Comparison of ENCODE assay signal across 32 mouse cellular contexts in the genomic region with DNA sequence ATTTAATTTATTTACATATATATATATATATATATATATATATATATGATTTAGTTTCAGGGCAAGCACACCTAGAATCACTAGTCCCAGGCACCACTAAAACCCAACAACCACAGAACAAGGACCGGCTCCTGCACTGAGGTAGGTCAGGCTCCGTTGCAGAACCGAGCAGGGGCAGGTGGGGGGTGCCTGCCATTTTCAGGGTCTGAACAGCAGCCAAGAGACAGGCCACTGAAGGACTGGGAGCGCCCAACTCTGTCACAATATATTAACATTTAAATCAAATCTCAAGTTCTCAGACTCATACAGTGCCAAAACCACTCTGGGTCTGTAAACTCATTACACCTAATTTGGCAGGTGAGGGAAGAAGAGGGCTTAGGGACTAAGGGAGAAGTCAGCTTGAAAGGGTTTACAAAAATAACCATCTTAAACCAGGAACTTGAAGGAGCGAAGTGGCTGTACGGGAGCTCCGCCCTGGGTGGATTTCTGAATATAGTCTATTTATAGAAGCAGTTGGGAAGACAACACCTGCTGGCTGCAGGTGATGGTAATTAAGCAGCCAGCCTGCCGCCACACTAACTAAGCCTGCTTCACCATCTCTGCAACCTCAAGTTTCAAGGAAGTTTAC. TPM values are rescaled to one million over a fixed set of nuclear protein-coding genes. Genes with fewer than 3 reads are reported as not detected.
DNase-seq lines count a peak whose midpoint lies in the region; ATAC-seq and TF ChIP-seq lines count a peak whose summit lies in the region.
"Had no signal": no experiment of that assay in that cellular context is flagged by ENCODE, and none has a peak within 500 bp of the region (broad histone marks: within the 10 kb centered on the region; RNA-seq: fewer than 3 reads in every experiment).

No protein-coding gene starts in this region.

- ATAC-seq in hindbrain, embryonic 16.5 days = 0 out of 2 replicates have a peak, but pooled peaks have one; percentile 22
- no peak for ATAC-seq in hindbrain, embryonic 12.5 days (ENCODE audit: low FRiP score)
- peak; percentile 32; the same call in 1 of the 2 replicates for ATAC-seq in embryonic facial prominence, embryonic 15.5 days (ENCODE audit: insufficient number of reproducible peaks, low FRiP score, low TSS enrichment, low read depth)
- ATAC-seq in liver, postnatal 0 days = no peak
- ATAC-seq: forebrain, postnatal 0 days; inflammation-experienced regulatory T-cells, adult 6 months; midbrain, embryonic 15.5 days; Patski had no signal

- no peak overlapping the region for H3K4me2 ChIP-seq in hindbrain, embryonic 16.5 days (ENCODE audit: low read length)
- H3K4me2 ChIP-seq in hindbrain, embryonic 12.5 days (replicated peaks) = no peak overlapping the region
- H3K4me2 ChIP-seq in embryonic facial prominence, embryonic 15.5 days (replicated peaks) = no peak overlapping the region
- no peak overlapping the region for H3K4me2 ChIP-seq in liver, postnatal 0 days (ENCODE audit: low read depth, low read length)
- H3K4me2 ChIP-seq: embryonic facial prominence, embryonic 13.5 days; forebrain, embryonic 12.5 days; heart, embryonic 15.5 days; hindbrain, embryonic 13.5 days; lung, embryonic 15.5 days; midbrain, embryonic 15.5 days; neural tube, embryonic 15.5 days had no signal

- no peaks in the 10 kb centered on the region for H3K36me3 ChIP-seq in hindbrain, embryonic 16.5 days (ENCODE audit: control insufficient read depth, insufficient read depth, low read length)
- H3K36me3 ChIP-seq in hindbrain, embryonic 12.5 days = peaks cover 9% of the 10 kb centered on the region
- 0 out of 2 replicates have a peak, but pooled peaks cover 7% of the 10 kb centered on the region for H3K36me3 ChIP-seq in embryonic facial prominence, embryonic 15.5 days
- no peaks in the 10 kb centered on the region for H3K36me3 ChIP-seq in liver, postnatal 0 days (replicated peaks; ENCODE audit: insufficient read depth, low read length)
- H3K36me3 ChIP-seq: heart, embryonic 15.5 days; midbrain, embryonic 15.5 days; neural tube, embryonic 15.5 days had no signal

- no peak for TF ChIP-seq POLR2A in lung, adult 2 months (IDR thresholded peaks at IDR 0.05; ENCODE audit: borderline replicate concordance, extremely low read depth, low read depth, low read length)

- H3K4me1 ChIP-seq in hindbrain, embryonic 16.5 days (ENCODE audit: control insufficient read depth, insufficient read depth, low read depth, low read length) = peaks cover 9% of the 10 kb centered on the region
- peaks cover 27% of the 10 kb centered on the region for H3K4me1 ChIP-seq in hindbrain, embryonic 12.5 days
- peaks cover 12% of the 10 kb centered on the region for H3K4me1 ChIP-seq in lung, adult 2 months (ENCODE audit: control insufficient read depth, insufficient read depth, low read length)
- H3K4me1 ChIP-seq in embryonic facial prominence, embryonic 15.5 days = peaks cover 33% of the 10 kb centered on the region
- H3K4me1 ChIP-seq in liver, postnatal 0 days (ENCODE audit: insufficient read depth) = peaks cover 9% of the 10 kb centered on the region
- H3K4me1 ChIP-seq: midbrain, embryonic 15.5 days had no signal

- TF ChIP-seq EP300 in liver, postnatal 0 days (IDR thresholded peaks at IDR 0.05; ENCODE audit: low read depth) = no peak

- 72% methylated on average over 8 of the region's 8 CpGs for WGBS in hindbrain, embryonic 16.5 days
- WGBS in hindbrain, embryonic 12.5 days = 88% methylated on average over 8 of the region's 8 CpGs
- 64% methylated on average over 8 of the region's 8 CpGs for WGBS in lung, adult 2 months
- 58% methylated on average over 8 of the region's 8 CpGs for WGBS in embryonic facial prominence, embryonic 15.5 days
- WGBS in liver, postnatal 0 days (ENCODE audit: insufficient replicate concordance) = 86% methylated on average over 8 of the region's 8 CpGs

- no peak for TF ChIP-seq CTCF in lung, adult 2 months (IDR thresholded peaks at IDR 0.05; ENCODE audit: insufficient read depth, low read length)
- TF ChIP-seq CTCF in liver, postnatal 0 days (IDR thresholded peaks at IDR 0.05; ENCODE audit: low read depth) = no peak

- no peaks in the 10 kb centered on the region for H3K27me3 ChIP-seq in hindbrain, embryonic 16.5 days (replicated peaks; ENCODE audit: control insufficient read depth, insufficient read depth, low read length)
- no peaks in the 10 kb centered on the region for H3K27me3 ChIP-seq in hindbrain, embryonic 12.5 days
- H3K27me3 ChIP-seq in embryonic facial prominence, embryonic 15.5 days = no peaks in the 10 kb centered on the region
- H3K27me3 ChIP-seq in liver, postnatal 0 days (ENCODE audit: insufficient read depth, low read length) = no peaks in the 10 kb centered on the region
- H3K27me3 ChIP-seq: embryonic facial prominence, embryonic 13.5 days; forebrain, embryonic 12.5 days; heart, embryonic 15.5 days; hindbrain, embryonic 13.5 days; lung, embryonic 15.5 days; midbrain, embryonic 15.5 days; neural tube, embryonic 15.5 days; Patski had no signal

- H3K4me3 ChIP-seq in hindbrain, embryonic 16.5 days (ENCODE audit: low read length) = no peak overlapping the region
- H3K4me3 ChIP-seq in hindbrain, embryonic 12.5 days = no peak overlapping the region
- H3K4me3 ChIP-seq in lung, adult 2 months (replicated peaks; ENCODE audit: extremely low read depth, low read depth, low read length) = no peak overlapping the region
- no peak overlapping the region for H3K4me3 ChIP-seq in embryonic facial prominence, embryonic 15.5 days (replicated peaks)
- H3K4me3 ChIP-seq in liver, postnatal 0 days (ENCODE audit: low read depth, low read length) = no peak overlapping the region
- H3K4me3 ChIP-seq: embryonic facial prominence, embryonic 13.5 days; forebrain, embryonic 12.5 days; heart, embryonic 10.5 days; heart, embryonic 15.5 days; hindbrain, embryonic 13.5 days; lung, embryonic 15.5 days; midbrain, embryonic 10.5 days; midbrain, embryonic 15.5 days; neural tube, embryonic 15.5 days had no signal

- no peaks in the 10 kb centered on the region for H3K9me3 ChIP-seq in hindbrain, embryonic 16.5 days (ENCODE audit: control insufficient read depth, low read length)
- no peaks in the 10 kb centered on the region for H3K9me3 ChIP-seq in hindbrain, embryonic 12.5 days (replicated peaks)
- no peaks in the 10 kb centered on the region for H3K9me3 ChIP-seq in embryonic facial prominence, embryonic 15.5 days (replicated peaks)
- no peaks in the 10 kb centered on the region for H3K9me3 ChIP-seq in liver, postnatal 0 days (ENCODE audit: low read length)
- H3K9me3 ChIP-seq: embryonic facial prominence, embryonic 13.5 days; forebrain, embryonic 12.5 days; heart, embryonic 10.5 days; heart, embryonic 15.5 days; hindbrain, embryonic 13.5 days; lung, embryonic 15.5 days; midbrain, embryonic 10.5 days; midbrain, embryonic 15.5 days; neural tube, embryonic 15.5 days had no signal

- H3K9ac ChIP-seq in hindbrain, embryonic 16.5 days (ENCODE audit: low read depth, low read length) = no peak overlapping the region
- H3K9ac ChIP-seq in hindbrain, embryonic 12.5 days = no peak overlapping the region
- H3K9ac ChIP-seq in embryonic facial prominence, embryonic 15.5 days = no peak overlapping the region
- no peak overlapping the region for H3K9ac ChIP-seq in liver, postnatal 0 days (replicated peaks)
- H3K9ac ChIP-seq: embryonic facial prominence, embryonic 13.5 days; forebrain, embryonic 12.5 days; forebrain, postnatal 0 days; heart, embryonic 15.5 days; hindbrain, embryonic 13.5 days; liver, embryonic 14.5 days; lung, embryonic 15.5 days; midbrain, embryonic 15.5 days; neural tube, embryonic 15.5 days had no signal

- H3K27ac ChIP-seq in hindbrain, embryonic 16.5 days (ENCODE audit: low read depth, low read length) = no peak overlapping the region
- H3K27ac ChIP-seq in hindbrain, embryonic 12.5 days = no peak overlapping the region
- no peak overlapping the region for H3K27ac ChIP-seq in embryonic facial prominence, embryonic 15.5 days (replicated peaks)
- H3K27ac ChIP-seq in liver, postnatal 0 days (ENCODE audit: low read depth) = no peak overlapping the region
- H3K27ac ChIP-seq: embryonic facial prominence, embryonic 13.5 days; forebrain, embryonic 12.5 days; heart, embryonic 10.5 days; heart, embryonic 15.5 days; hindbrain, embryonic 13.5 days; kidney, postnatal 0 days; liver, embryonic 14.5 days; lung, embryonic 15.5 days; midbrain, embryonic 10.5 days; midbrain, embryonic 15.5 days; neural tube, embryonic 15.5 days had no signal

- peak; percentile 7 for DNase-seq in cerebellum, adult 9-11 months
- no peak for DNase-seq in cerebellum, adult 11 months
- DNase-seq in lung, postnatal 25 days (ENCODE audit: low spot score) = peak; percentile 31
- DNase-seq in lung, adult 2 months = no peak
- DNase-seq in liver, postnatal 0 days = no peak
- DNase-seq: adrenal gland, postnatal 10 days; embryo, embryonic 11 days; forebrain, postnatal 0 days; gastrocnemius, postnatal 14 days; kidney, adult 8-10 months; kidney, postnatal 4 days; layer of hippocampus, postnatal 36 days; liver; retina, postnatal 1 day; right cerebral cortex, postnatal 14 days; thymus, postnatal 14 days had no signal

RNA-seq across cellular contexts. Expression of a gene that starts 30.4 kb away (rescaled TPM):
- polyA plus RNA-seq in hindbrain, embryonic 16.5 days (2015; fragmentation: Nextera tagmentation; extraction: Ambion mirVana) = 43.2 and 53.8 TPM in 2 replicates
- polyA plus RNA-seq in hindbrain, embryonic 12.5 days (2016; fragmentation: Nextera tagmentation; extraction: Ambion mirVana) = 110 and 116 TPM in 2 replicates
- 32.9 and 54.1 TPM in 2 replicates for polyA plus RNA-seq in lung, adult 2 months (2012; rRNA removed)
- polyA plus RNA-seq in embryonic facial prominence, embryonic 15.5 days (2015; fragmentation: Nextera tagmentation; extraction: Ambion mirVana) = 76.2 and 77.9 TPM in 2 replicates
- polyA plus RNA-seq in liver, postnatal 0 days (2015; fragmentation: Nextera tagmentation; extraction: Ambion mirVana) = 10.7 and 12.6 TPM in 2 replicates

Comparison
In these comparisons a context has a peak if more than half of its experiments do, and no peak if none do; other contexts are left out.
1. DNase-seq: peak in cerebellum, adult 9-11 months (single experiment) and lung, postnatal 25 days (single experiment); none in cerebellum, adult 11 months (single experiment), lung, adult 2 months (single experiment) and liver, postnatal 0 days (single experiment).
2. ATAC-seq: peak in hindbrain, embryonic 16.5 days (single experiment) and embryonic facial prominence, embryonic 15.5 days (single experiment); none in hindbrain, embryonic 12.5 days (single experiment) and liver, postnatal 0 days (single experiment).